Mouse (Mus musculus): ENCODE results near the gene Rnf13. TPM values are rescaled to one million over a fixed set of nuclear protein-coding genes. Genes with fewer than 3 reads are reported as not detected.
"Not testable (repeated sequence)": the region's sequence is repeated elsewhere in the genome, so short reads cannot be mapped to it uniquely, and the experiment has no call there.

Rnf13 gene
- total RNA-seq, 1 experiment: 33.2 TPM

DNA sequence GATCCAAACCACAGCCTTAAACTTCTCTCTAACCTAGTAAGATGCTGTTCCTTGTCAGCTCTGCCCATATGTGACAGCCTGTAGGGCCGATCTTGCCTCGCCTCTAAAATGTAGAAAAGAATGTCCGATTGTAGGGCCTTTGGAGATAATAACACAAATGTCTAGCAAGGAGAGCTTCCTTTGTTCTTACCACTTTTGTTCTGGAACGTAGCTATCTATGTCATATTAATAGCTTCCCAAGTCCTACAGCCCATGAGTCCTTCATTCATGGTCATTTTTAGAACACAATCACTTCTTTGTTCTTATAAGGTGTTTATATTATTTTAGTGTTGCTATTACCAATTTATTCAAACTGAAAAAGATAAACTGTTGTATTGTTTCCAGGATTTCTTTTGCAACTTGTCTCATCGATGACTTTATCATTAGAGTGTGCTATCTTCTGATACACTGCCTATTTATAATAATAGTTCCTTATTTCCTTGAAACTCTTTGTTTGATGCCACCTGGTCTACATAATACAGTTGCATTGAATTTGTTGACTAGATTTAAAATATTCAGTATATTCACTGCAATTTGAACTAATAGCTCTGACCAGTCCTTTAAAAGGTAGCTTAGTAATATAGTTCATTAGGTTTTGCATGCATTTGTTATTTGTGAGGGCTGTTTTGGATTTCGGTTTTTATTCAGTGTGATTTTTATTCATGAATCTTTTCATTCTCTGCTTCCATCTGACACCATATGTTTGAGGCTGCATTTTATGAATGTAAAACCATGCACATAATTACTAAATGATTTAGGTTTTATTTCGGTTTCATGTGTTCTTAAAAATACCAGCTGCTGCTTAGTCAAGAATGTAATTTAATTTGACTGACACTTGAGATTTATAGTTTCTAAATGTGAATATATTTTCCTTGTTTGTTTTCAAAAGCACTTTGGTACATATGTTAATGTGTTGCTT lies 53.4 kb downstream of the Rnf13 start:
- Histone ChIP-seq H3K4me3 (ENCODE audit: insufficient read depth in 1 of 2, low read depth in 1 of 2, low read length in 2 of 2, poor library complexity in 1 of 2, severe bottlenecking in 1 of 2) (no peak overlapping the region), H3K36me3 (ENCODE audit: control insufficient read depth, insufficient read depth, low read length, poor library complexity, severe bottlenecking) (no peaks in the 10 kb centered on the region), H3K9me3 (ENCODE audit: control insufficient read depth, insufficient read depth, low read depth, low read length) (no peaks in the 10 kb centered on the region), H3K27ac (ENCODE audit: insufficient read depth, low read depth, low read length, poor library complexity, severe bottlenecking) (no peak overlapping the region), H3K9ac (ENCODE audit: insufficient read depth, low read depth, low read length, poor library complexity, severe bottlenecking) (no peak overlapping the region), H3K4me1 (ENCODE audit: control insufficient read depth in 2 of 2, insufficient read depth in 2 of 2, low read length in 2 of 2, poor library complexity in 1 of 2) (no peaks in the 10 kb centered on the region)
- no peak for DNase-seq (ENCODE audit: low read depth, low spot score)
- in situ Hi-C loops (cut with MboI; ENCODE audit: low sequenced_read_pairs in 2 of 2, unreplicated experiment in 2 of 2): no loop called here
- TF ChIP-seq MAFK (IDR thresholded peaks at IDR 0.05; ENCODE audit: insufficient read depth, low read depth, low read length): no peak
- TF ChIP-seq CHD2 (IDR thresholded peaks at IDR 0.05; ENCODE audit: low read depth, low read length): no peak
- TF ChIP-seq HCFC1 (IDR thresholded peaks at IDR 0.05; ENCODE audit: borderline replicate concordance, insufficient read depth, low read length): no peak
- TF ChIP-seq ZC3H11A (IDR thresholded peaks at IDR 0.05; ENCODE audit: borderline replicate concordance, low read depth, low read length): no peak
- TF ChIP-seq ZNF384 (IDR thresholded peaks at IDR 0.05; ENCODE audit: low read depth, low read length): no peak

DNA sequence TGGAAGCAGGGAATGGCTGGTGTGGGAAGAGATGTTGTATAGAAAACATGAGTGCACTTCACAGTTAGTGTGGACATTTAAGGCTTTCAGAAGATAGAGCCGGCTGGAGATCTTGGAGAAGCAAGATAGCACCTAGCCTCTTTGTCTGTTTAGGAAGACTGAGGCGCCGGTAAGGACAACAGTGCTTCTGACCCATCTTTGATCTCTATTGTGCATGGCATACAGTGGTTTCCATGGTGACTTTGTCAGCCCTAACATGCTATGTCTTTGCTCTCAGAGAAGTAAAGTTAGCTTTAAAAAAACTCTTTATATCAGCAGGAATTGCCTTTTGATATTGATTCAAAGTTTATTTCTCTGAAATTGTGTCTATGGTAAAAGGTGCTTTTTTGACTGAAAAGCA lies 55.2 kb downstream of the Rnf13 start:
- H3K4me1 ChIP-seq (ENCODE audit: control insufficient read depth in 2 of 2, insufficient read depth in 2 of 2, low read length in 2 of 2, poor library complexity in 1 of 2): no peaks in the 10 kb centered on the region; a peak in 1 of 4 replicates
- DNase-seq (ENCODE audit: low read depth, low spot score): no peak
- in situ Hi-C loops (cut with MboI; ENCODE audit: low sequenced_read_pairs in 2 of 2, unreplicated experiment in 2 of 2): no loop called here
- no peak for TF ChIP-seq ZNF384 (IDR thresholded peaks at IDR 0.05; ENCODE audit: low read depth, low read length)
- TF ChIP-seq ZC3H11A (IDR thresholded peaks at IDR 0.05; ENCODE audit: borderline replicate concordance, low read depth, low read length): no peak
- no peak for TF ChIP-seq MAFK (IDR thresholded peaks at IDR 0.05; ENCODE audit: insufficient read depth, low read depth, low read length)
- TF ChIP-seq CHD2 (IDR thresholded peaks at IDR 0.05; ENCODE audit: low read depth, low read length): no peak
- no peak for TF ChIP-seq HCFC1 (IDR thresholded peaks at IDR 0.05; ENCODE audit: borderline replicate concordance, insufficient read depth, low read length)
- no peak overlapping the region for H3K27ac ChIP-seq (ENCODE audit: insufficient read depth, low read depth, low read length, poor library complexity, severe bottlenecking)
- no peaks in the 10 kb centered on the region for H3K36me3 ChIP-seq (ENCODE audit: control insufficient read depth, insufficient read depth, low read length, poor library complexity, severe bottlenecking)
- H3K9ac ChIP-seq (ENCODE audit: insufficient read depth, low read depth, low read length, poor library complexity, severe bottlenecking): no peak overlapping the region
- H3K4me3 ChIP-seq (ENCODE audit: insufficient read depth in 1 of 2, low read depth in 1 of 2, low read length in 2 of 2, poor library complexity in 1 of 2, severe bottlenecking in 1 of 2): no peak overlapping the region
- H3K9me3 ChIP-seq (ENCODE audit: control insufficient read depth, insufficient read depth, low read depth, low read length): no peaks in the 10 kb centered on the region

DNA sequence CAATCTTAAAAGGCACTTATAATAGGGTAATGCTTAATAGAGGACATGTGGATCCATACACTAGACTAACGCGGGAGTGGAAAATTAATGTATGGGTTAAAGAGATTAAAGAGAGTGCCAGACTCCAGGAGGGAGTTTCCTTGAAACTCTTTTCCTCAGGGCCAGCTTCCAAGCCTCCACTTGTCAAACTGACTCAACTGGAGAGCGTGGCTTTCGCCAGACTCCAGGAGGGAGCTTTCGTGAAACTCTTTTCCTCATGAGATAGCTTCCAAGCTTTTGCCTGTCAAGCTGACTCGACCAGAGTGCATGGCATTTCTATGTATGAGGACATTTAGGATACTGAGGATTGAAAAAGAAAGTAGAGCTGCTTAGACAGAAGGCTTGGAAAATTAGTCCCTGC lies 59.2 kb downstream of the Rnf13 start:
- H3K9me3 ChIP-seq (ENCODE audit: control insufficient read depth, insufficient read depth, low read depth, low read length); H3K27ac ChIP-seq (ENCODE audit: insufficient read depth, low read depth, low read length, poor library complexity, severe bottlenecking); DNase-seq (ENCODE audit: low read depth, low spot score); H3K36me3 ChIP-seq (ENCODE audit: control insufficient read depth, insufficient read depth, low read length, poor library complexity, severe bottlenecking); H3K4me1 ChIP-seq (ENCODE audit: control insufficient read depth in 2 of 2, insufficient read depth in 2 of 2, low read length in 2 of 2, poor library complexity in 1 of 2); H3K4me3 ChIP-seq (ENCODE audit: insufficient read depth in 1 of 2, low read depth in 1 of 2, low read length in 2 of 2, poor library complexity in 1 of 2, severe bottlenecking in 1 of 2); in situ Hi-C loops (cut with MboI; ENCODE audit: low sequenced_read_pairs in 2 of 2, unreplicated experiment in 2 of 2); H3K9ac ChIP-seq (ENCODE audit: insufficient read depth, low read depth, low read length, poor library complexity, severe bottlenecking): not testable (repeated sequence)

DNA sequence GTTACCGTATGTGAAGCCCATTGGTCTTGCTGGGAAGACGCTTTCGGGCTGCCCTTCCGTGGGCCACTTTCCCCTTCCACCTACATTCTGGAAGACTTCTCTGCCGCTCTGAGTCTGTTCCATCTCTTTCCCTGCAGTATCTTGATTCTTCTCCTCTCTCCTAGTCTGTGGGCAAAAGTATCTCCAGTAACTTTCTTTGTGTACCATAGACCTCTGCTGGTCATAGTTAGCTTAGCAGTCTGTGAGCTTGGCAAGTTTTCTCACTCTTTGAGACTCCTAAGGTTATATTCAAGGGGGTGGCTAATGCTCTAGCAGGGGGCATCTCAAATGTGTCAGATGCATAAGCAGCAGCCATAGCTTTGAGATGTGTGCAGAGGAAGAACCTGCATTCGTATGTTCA lies 79.6 kb downstream of the Rnf13 start:
- Histone ChIP-seq H3K27ac (ENCODE audit: insufficient read depth, low read depth, low read length, poor library complexity, severe bottlenecking) (no peak overlapping the region), H3K9me3 (ENCODE audit: control insufficient read depth, insufficient read depth, low read depth, low read length) (no peaks in the 10 kb centered on the region), H3K36me3 (ENCODE audit: control insufficient read depth, insufficient read depth, low read length, poor library complexity, severe bottlenecking) (no peaks in the 10 kb centered on the region), H3K9ac (ENCODE audit: insufficient read depth, low read depth, low read length, poor library complexity, severe bottlenecking) (no peak overlapping the region), H3K4me3 (ENCODE audit: insufficient read depth in 1 of 2, low read depth in 1 of 2, low read length in 2 of 2, poor library complexity in 1 of 2, severe bottlenecking in 1 of 2) (no peak overlapping the region), H3K4me1 (ENCODE audit: control insufficient read depth in 2 of 2, insufficient read depth in 2 of 2, low read length in 2 of 2, poor library complexity in 1 of 2) (no peaks in the 10 kb centered on the region)
- DNase-seq (ENCODE audit: low read depth, low spot score): peak; percentile 24
- in situ Hi-C loops (cut with MboI; ENCODE audit: low sequenced_read_pairs in 2 of 2, unreplicated experiment in 2 of 2): no loop called here
- TF ChIP-seq CHD2 (IDR thresholded peaks at IDR 0.05; ENCODE audit: low read depth, low read length): no peak
- TF ChIP-seq ZC3H11A (IDR thresholded peaks at IDR 0.05; ENCODE audit: borderline replicate concordance, low read depth, low read length): 0 out of 2 replicates have a peak, but pooled peaks have one; percentile 25
- TF ChIP-seq MAFK (IDR thresholded peaks at IDR 0.05; ENCODE audit: insufficient read depth, low read depth, low read length): no peak

DNA sequence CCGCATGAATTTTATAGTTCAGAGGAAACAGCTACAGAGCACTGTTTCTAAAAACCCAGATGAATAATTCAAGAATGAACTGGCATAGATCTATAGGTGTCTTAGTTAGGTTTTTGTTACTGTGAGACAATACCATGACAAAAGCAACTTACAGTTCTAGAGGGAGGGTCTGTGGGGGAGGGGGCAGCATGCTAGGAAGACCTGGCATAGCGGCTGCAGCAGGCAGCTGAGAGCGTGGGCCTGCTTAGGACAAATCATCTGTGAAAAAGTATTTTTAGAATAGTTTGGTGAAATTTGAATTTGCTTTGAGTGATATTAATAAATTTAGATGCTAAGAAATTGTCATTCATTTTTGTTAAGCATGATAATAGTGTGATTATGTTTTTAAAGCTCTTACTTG lies 90.0 kb downstream of the Rnf13 start:
- in situ Hi-C loops (cut with MboI; ENCODE audit: low sequenced_read_pairs in 2 of 2, unreplicated experiment in 2 of 2): loop anchor here in 1 of 2 experiments (10.0 kb wide), 1 partner anchor 161 kb away; no protein-coding TSS in a partner anchor
- Histone ChIP-seq H3K27ac (ENCODE audit: insufficient read depth, low read depth, low read length, poor library complexity, severe bottlenecking) (no peak overlapping the region), H3K9me3 (ENCODE audit: control insufficient read depth, insufficient read depth, low read depth, low read length) (no peaks in the 10 kb centered on the region), H3K9ac (ENCODE audit: insufficient read depth, low read depth, low read length, poor library complexity, severe bottlenecking) (no peak overlapping the region), H3K4me1 (ENCODE audit: control insufficient read depth in 2 of 2, insufficient read depth in 2 of 2, low read length in 2 of 2, poor library complexity in 1 of 2) (no peaks in the 10 kb centered on the region), H3K4me3 (ENCODE audit: insufficient read depth in 1 of 2, low read depth in 1 of 2, low read length in 2 of 2, poor library complexity in 1 of 2, severe bottlenecking in 1 of 2) (no peak overlapping the region), H3K36me3 (ENCODE audit: control insufficient read depth, insufficient read depth, low read length, poor library complexity, severe bottlenecking) (no peaks in the 10 kb centered on the region)
- TF ChIP-seq ZC3H11A (IDR thresholded peaks at IDR 0.05; ENCODE audit: borderline replicate concordance, low read depth, low read length) (no peak), ZNF384 (IDR thresholded peaks at IDR 0.05; ENCODE audit: low read depth, low read length) (no peak), CHD2 (IDR thresholded peaks at IDR 0.05; ENCODE audit: low read depth, low read length) (no peak), MAFK (IDR thresholded peaks at IDR 0.05; ENCODE audit: insufficient read depth, low read depth, low read length) (no peak), HCFC1 (IDR thresholded peaks at IDR 0.05; ENCODE audit: borderline replicate concordance, insufficient read depth, low read length) (no peak)
- DNase-seq (ENCODE audit: low read depth, low spot score): no peak

Measured in ES-E14 (cell line).